Mouse (Mus musculus): Measurements from ENCODE around the gene Ccdc54.

GRCm38 (mm10) chr16:50594876-50595275 lies 3.9 kb upstream of the Ccdc54 start:
- TF ChIP-seq GATA1 (IDR thresholded peaks at IDR 0.05; ENCODE audit: borderline replicate concordance, low read length) (no peak), CTCF (IDR thresholded peaks at IDR 0.05; ENCODE audit: low read depth, low read length) (no peak)
